Mouse (Mus musculus) right cerebral cortex, postnatal 14 days (tissue): Measurements from ENCODE around the gene Ylpm1.
A peak's percentile ranks its signal among the peaks of the same experiment; 100 is the strongest.

Experiments used
- DNase-seq: peaks from one replicate; pipeline ENCODE4 v3.0.0; 2022

Ylpm1 gene

GRCm38 (mm10) chr12:85010541-85010940 lies 14.4 kb downstream of the Ylpm1 start:
- DNase-seq, result no peak

GRCm38 (mm10) chr12:85012185-85012584 lies 16.1 kb downstream of the Ylpm1 start:
- no peak for DNase-seq

GRCm38 (mm10) chr12:85022071-85022470 lies 25.9 kb downstream of the Ylpm1 start:
- no peak for DNase-seq

- DNase-seq, result peak; percentile 25
Measured at GRCm38 (mm10) chr12:85032710-85033109, 36.6 kb downstream of the Ylpm1 start.

GRCm38 (mm10) chr12:85051218-85051617 lies 55.1 kb downstream of the Ylpm1 start:
- no peak for DNase-seq

- DNase-seq, result no peak
Measured at GRCm38 (mm10) chr12:85071043-85071442, 74.9 kb downstream of the Ylpm1 start.

GRCm38 (mm10) chr12:85077100-85077499 lies 81.0 kb downstream of the Ylpm1 start:
- DNase-seq, result no peak

- DNase-seq, result no peak
Measured at GRCm38 (mm10) chr12:85084257-85084656, 88.1 kb downstream of the Ylpm1 start.

GRCm38 (mm10) chr12:85084941-85085340 lies 88.8 kb downstream of the Ylpm1 start:
- DNase-seq, result no peak

- DNase-seq, result no peak
Measured at GRCm38 (mm10) chr12:85087845-85088244, 91.7 kb downstream of the Ylpm1 start.

- DNase-seq, result no peak
Measured at GRCm38 (mm10) chr12:85091190-85091589, 95.1 kb downstream of the Ylpm1 start.

GRCm38 (mm10) chr12:85092214-85092613 lies 96.1 kb downstream of the Ylpm1 start:
- peak; percentile 81 for DNase-seq

- DNase-seq, result peak; percentile 60
Measured at GRCm38 (mm10) chr12:85094010-85094409, 97.9 kb downstream of the Ylpm1 start.

GRCm38 (mm10) chr12:85094706-85095105 lies 98.6 kb downstream of the Ylpm1 start:
- DNase-seq, result no peak

GRCm38 (mm10) chr12:85095146-85095545 lies 99.0 kb downstream of the Ylpm1 start:
- DNase-seq, result no peak

GRCm38 (mm10) chr12:85095859-85096258 lies 99.7 kb downstream of the Ylpm1 start:
- no peak for DNase-seq

GRCm38 (mm10) chr12:85101001-85101400 lies 104.9 kb downstream of the Ylpm1 start:
- DNase-seq, result no peak

- no peak for DNase-seq
Measured at GRCm38 (mm10) chr12:85101521-85102106, 105.5 kb downstream of the Ylpm1 start.

- DNase-seq, result no peak
Measured at GRCm38 (mm10) chr12:85103096-85103495, 107.0 kb downstream of the Ylpm1 start.

- DNase-seq, result no peak
Measured at GRCm38 (mm10) chr12:85104789-85105188, 108.7 kb downstream of the Ylpm1 start.

- no peak for DNase-seq
Measured at GRCm38 (mm10) chr12:85106292-85106691, 110.2 kb downstream of the Ylpm1 start.

- DNase-seq, result no peak
Measured at GRCm38 (mm10) chr12:85108643-85109042, 112.5 kb downstream of the Ylpm1 start.

GRCm38 (mm10) chr12:85109426-85109825 lies 113.3 kb downstream of the Ylpm1 start:
- no peak for DNase-seq

GRCm38 (mm10) chr12:85110011-85110697 lies 114.0 kb downstream of the Ylpm1 start:
- no peak for DNase-seq
